ENCODE assay signal across 8 mouse cellular contexts in genomic region chr8:72491680-72492621, GRCm38 (mm10). TPM values are rescaled to one million over a fixed set of nuclear protein-coding genes. Genes with fewer than 3 reads are reported as not detected.
DNase-seq lines count a peak whose midpoint lies in the region; ATAC-seq and TF ChIP-seq lines count a peak whose summit lies in the region.

TSS of gene Slc35e1 (minus strand) at chr8:72492614.

- H3K4me2 ChIP-seq in forebrain, postnatal 0 days (ENCODE audit: low read depth), result peak within 1 kb of the TSS; percentile 87

- H3K27me3 ChIP-seq in forebrain, postnatal 0 days (ENCODE audit: insufficient read depth, low read length), result no peaks in the 10 kb centered on the region
- no peaks in the 10 kb centered on the region for H3K27me3 ChIP-seq in hindbrain, embryonic 10.5 days (ENCODE audit: insufficient read depth, poor library complexity, severe bottlenecking)

- H3K36me3 ChIP-seq in forebrain, postnatal 0 days (ENCODE audit: insufficient read depth), result peaks cover 38% of the 10 kb centered on the region
- H3K36me3 ChIP-seq in hindbrain, embryonic 10.5 days, result peaks cover 58% of the 10 kb centered on the region

- no peaks in the 10 kb centered on the region for H3K9me3 ChIP-seq in forebrain, postnatal 0 days (ENCODE audit: low read length)
- H3K9me3 ChIP-seq in hindbrain, embryonic 10.5 days, result no peaks in the 10 kb centered on the region

- peak within 1 kb of the TSS; percentile 62 for H3K9ac ChIP-seq in forebrain, postnatal 0 days

- peak in 1 of 2 experiments; percentile 46 for DNase-seq in layer of hippocampus, adult 8-10 months (ENCODE audit: low spot score in 2 of 2)
- DNase-seq in layer of hippocampus, adult 11-12 months (ENCODE audit: low spot score), result no peak
- peak; percentile 38 for DNase-seq in forebrain, postnatal 0 days
- DNase-seq in hindbrain, embryonic 10.5 days (ENCODE audit: low spot score), result no peak
- peak; percentile 35 to 38 for DNase-seq in layer of hippocampus, postnatal 36 days
- peak; percentile 46 to 59 for DNase-seq in lung, postnatal 4 days
- DNase-seq in right cerebral cortex, postnatal 14 days, result peak; percentile 44

- peak within 1 kb of the TSS; percentile 26 for H3K27ac ChIP-seq in bone marrow macrophage, adult 2 months (ENCODE audit: insufficient read depth, low read depth, low read length)
- peak within 1 kb of the TSS; percentile 81 for H3K27ac ChIP-seq in forebrain, postnatal 0 days (ENCODE audit: low read depth, low read length)
- peak within 1 kb of the TSS; percentile 90 for H3K27ac ChIP-seq in hindbrain, embryonic 10.5 days

- peak within 1 kb of the TSS; percentile 94 for H3K4me3 ChIP-seq in bone marrow macrophage, adult 2 months (ENCODE audit: insufficient read depth, low read length)
- peak within 1 kb of the TSS; percentile 84 for H3K4me3 ChIP-seq in forebrain, postnatal 0 days (ENCODE audit: low read depth, low read length)
- peak within 1 kb of the TSS; percentile 95 for H3K4me3 ChIP-seq in hindbrain, embryonic 10.5 days

- H3K4me1 ChIP-seq in bone marrow macrophage, adult 2 months (ENCODE audit: control insufficient read depth, insufficient read depth, low read length), result peaks cover 15% of the 10 kb centered on the region
- H3K4me1 ChIP-seq in forebrain, postnatal 0 days (ENCODE audit: insufficient read depth), result peaks cover 4% of the 10 kb centered on the region
- H3K4me1 ChIP-seq in hindbrain, embryonic 10.5 days (replicated peaks), result peaks cover 35% of the 10 kb centered on the region

- peak; percentile 49 for ATAC-seq in forebrain, postnatal 0 days

- no peak for TF ChIP-seq POLR2A in bone marrow macrophage, adult 2 months (IDR thresholded peaks at IDR 0.05; ENCODE audit: borderline replicate concordance, low read depth, low read length)

- no peak for TF ChIP-seq CTCF in bone marrow macrophage, adult 2 months (IDR thresholded peaks at IDR 0.05; ENCODE audit: low read depth, low read length)
- TF ChIP-seq CTCF in forebrain, postnatal 0 days (IDR thresholded peaks at IDR 0.05; ENCODE audit: low read depth), result no peak

- WGBS in forebrain, postnatal 0 days, result under 1% methylated on average over 89 of the region's 98 CpGs
- WGBS in hindbrain, embryonic 10.5 days, result under 1% methylated on average over 98 of the region's 98 CpGs

RNA-seq across cellular contexts. Expression of gene Slc35e1, which starts in this region (rescaled TPM):
- 10 to 100 TPM; 42.8 to 55.5 (median 48.7) TPM for total RNA-seq in layer of hippocampus, adult 8-10 months (2022)
- polyA plus RNA-seq in bone marrow macrophage, adult 2 months (2012; ENCODE audit: insufficient read depth, insufficient read length, missing spikeins), result 28.8 and 34.5 TPM in 2 replicates
- total RNA-seq in forebrain, postnatal 0 days (2014; rRNA removed), result 47.1 and 55.1 TPM in 2 replicates
- polyA plus RNA-seq in forebrain, postnatal 0 days (2015; fragmentation: Nextera tagmentation; extraction: Ambion mirVana), result 8.8 and 12.2 TPM in 2 replicates
- polyA plus RNA-seq in hindbrain, embryonic 10.5 days (2016; fragmentation: Nextera tagmentation; extraction: Ambion mirVana), result 19.6 and 21.3 TPM in 2 replicates
- total RNA-seq in layer of hippocampus, postnatal 36 days (2021), result 10 to 100 TPM; 47.2 to 47.4 TPM

Comparison
In these comparisons a context has a peak if more than half of its experiments do, and no peak if none do; other contexts are left out.
1. DNase-seq: peak in forebrain, postnatal 0 days (single experiment), layer of hippocampus, postnatal 36 days (2 of 2), lung, postnatal 4 days (2 of 2) and right cerebral cortex, postnatal 14 days (single experiment); none in layer of hippocampus, adult 11-12 months (single experiment) and hindbrain, embryonic 10.5 days (single experiment).
2. H3K27ac ChIP-seq: peak in every context shown above with its lines; median percentile 90 in hindbrain, embryonic 10.5 days; 81 in forebrain, postnatal 0 days; 26 in bone marrow macrophage, adult 2 months.
3. Peak in every context shown above with its lines, with median percentiles within 50 percentile points of each other: H3K4me3 ChIP-seq.